Mouse (Mus musculus) ES-E14 (cell line): ENCODE results near the gene Selenof. TPM values are rescaled to one million over a fixed set of nuclear protein-coding genes. Genes with fewer than 3 reads are reported as not detected.
A peak's percentile ranks its signal among the peaks of the same experiment; 100 is the strongest.

Source experiments
- DNase-seq: peaks from one replicate; pipeline ENCODE4 v3.0.0-alpha.2; 2013; ENCODE audit warnings: low read depth, low spot score
- H3K27ac ChIP-seq: 2 replicates; pipeline ENCODE4 v1.5.1; 2012; ENCODE audit warnings: low read depth, mild to moderate bottlenecking, low read length, moderate library complexity, mixed read lengths; ENCODE audit not compliant: poor library complexity, insufficient read depth, severe bottlenecking
- H3K36me3 ChIP-seq: 2 replicates; pipeline ENCODE4 v1.6.1; 2012; ENCODE audit warnings: mild to moderate bottlenecking, low read length, moderate library complexity, mixed read lengths; ENCODE audit not compliant: control insufficient read depth, poor library complexity, insufficient read depth, severe bottlenecking
- H3K4me1 ChIP-seq, 2 experiments: fragments of 150-350 bp in 1 of 2; sonication (generic) in 1 of 2; 2 replicates each; pipeline ENCODE4 v1.6.1; 2012; ENCODE audit warnings: low read length in 2 of 2, mild to moderate bottlenecking in 1 of 2, mixed read lengths in 1 of 2; ENCODE audit not compliant: control insufficient read depth in 2 of 2, insufficient read depth in 2 of 2, poor library complexity in 1 of 2
- H3K4me3 ChIP-seq, 2 experiments: fragments of 150-350 bp in 1 of 2; sonication (generic) in 1 of 2; 2 replicates each; pipeline ENCODE4 v1.5.1; 2012; ENCODE audit warnings: low read length in 2 of 2, low read depth in 1 of 2, mild to moderate bottlenecking in 1 of 2, mixed read lengths in 1 of 2; ENCODE audit not compliant: insufficient read depth in 1 of 2, poor library complexity in 1 of 2, severe bottlenecking in 1 of 2
- H3K9ac ChIP-seq: 2 replicates; pipeline ENCODE4 v1.6.1; 2012; ENCODE audit warnings: low read depth, mild to moderate bottlenecking, low read length, mixed read lengths; ENCODE audit not compliant: poor library complexity, insufficient read depth, severe bottlenecking
- H3K9me3 ChIP-seq: fragments of 150-350 bp; sonication (generic); 2 replicates; pipeline ENCODE4 v1.6.1; 2012; ENCODE audit warnings: low read depth, mild to moderate bottlenecking, low read length; ENCODE audit not compliant: control insufficient read depth, insufficient read depth
- CHD2 ChIP-seq: IDR thresholded peaks from 2 replicates; pipeline ENCODE4 v1.6.1; 2014; ENCODE audit warnings: mild to moderate bottlenecking, low read depth, low read length, inconsistent platforms
- HCFC1 ChIP-seq: IDR thresholded peaks from 2 replicates; pipeline ENCODE4 v1.6.1; 2012; ENCODE audit warnings: low read length, inconsistent platforms, borderline replicate concordance; ENCODE audit not compliant: insufficient read depth
- MAFK ChIP-seq: IDR thresholded peaks from 2 replicates; pipeline ENCODE4 v1.6.1; 2014; ENCODE audit warnings: mild to moderate bottlenecking, low read depth, low read length, inconsistent platforms; ENCODE audit not compliant: insufficient read depth
- ZC3H11A ChIP-seq: IDR thresholded peaks from 2 replicates; pipeline ENCODE4 v1.6.1; 2012; ENCODE audit warnings: low read depth, mild to moderate bottlenecking, inconsistent platforms, low read length, borderline replicate concordance
- ZNF384 ChIP-seq: IDR thresholded peaks from 2 replicates; pipeline ENCODE4 v1.6.1; 2012; ENCODE audit warnings: low read depth, low read length, inconsistent platforms
- in situ Hi-C, 2 experiments: fragments of 600-800 bp; cut with MboI; formaldehyde crosslinking; loops; one replicate each; pipeline ENCODE4 v1.15.1; 2025; ENCODE audit warnings: low sequenced_read_pairs in 2 of 2, inconsistent platforms in 1 of 2; ENCODE audit not compliant: unreplicated experiment in 2 of 2
- total RNA-seq: library from RNA; depleted of rRNA; stranded (reverse); fragments of 300-350 nt; gene quantifications from 2 replicates; pipeline ENCODE4 v1.2.3, GENCODE M21; 2012

Selenof gene
- total RNA-seq, 1 experiment, result 513 TPM

- TF ChIP-seq HCFC1 (no peak), ZNF384 (no peak), MAFK (no peak), ZC3H11A (no peak), CHD2 (no peak)
- DNase-seq, result no peak
- in situ Hi-C loops, result no loop called here
- Histone ChIP-seq H3K36me3 (no peaks in the 10 kb centered on the region; the same call in 1 of the 2 replicates), H3K9me3 (no peaks in the 10 kb centered on the region), H3K4me3 (no peak overlapping the region), H3K9ac (no peak overlapping the region), H3K4me1 (peaks cover 2 to 4% of the 10 kb centered on the region in 2 experiments; a peak in 2 of 4 replicates), H3K27ac (no peak overlapping the region)
Measured at GRCm38 (mm10) chr3:144565212-144565611, 4.9 kb upstream of the Selenof start.

DNA sequence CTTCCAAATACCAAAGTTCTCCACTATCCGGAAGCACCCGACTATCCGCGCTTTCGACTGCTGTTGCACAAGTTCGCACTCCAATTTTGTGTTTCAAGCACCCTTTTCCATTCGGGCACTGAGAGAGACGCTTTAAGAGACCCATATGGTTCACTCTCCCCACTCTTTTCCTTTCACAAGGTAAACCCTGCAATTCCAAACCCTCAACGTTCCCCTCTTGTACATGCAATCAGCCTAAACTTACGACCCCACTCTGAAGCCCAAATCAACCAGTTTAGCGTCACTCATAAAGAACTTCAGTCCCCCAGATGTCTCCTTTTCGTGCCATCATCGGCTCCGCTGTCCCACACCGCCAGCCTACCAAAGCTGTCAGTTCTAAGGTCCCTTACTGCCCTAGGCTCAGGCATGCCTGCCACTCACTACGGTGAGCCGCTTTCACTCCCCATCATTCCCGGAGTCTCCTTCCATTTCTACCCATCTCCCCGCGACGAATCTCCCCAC, 1.2 kb upstream of the Selenof start:
- Histone ChIP-seq H3K4me3 (peak overlapping the region; percentile 92 to 95), H3K27ac (no peak overlapping the region), H3K9me3 (no peaks in the 10 kb centered on the region), H3K9ac (peak overlapping the region; percentile 92), H3K36me3 (peaks cover 4% of the 10 kb centered on the region), H3K4me1 (peaks cover 3 to 7% of the 10 kb centered on the region in 2 experiments; a peak in 2 of 4 replicates)
- in situ Hi-C loops, result no loop called here
- no peak for TF ChIP-seq MAFK
- TF ChIP-seq ZC3H11A, result no peak
- no peak for TF ChIP-seq HCFC1
- no peak for TF ChIP-seq CHD2
- TF ChIP-seq ZNF384, result no peak
- DNase-seq, result no peak

DNA sequence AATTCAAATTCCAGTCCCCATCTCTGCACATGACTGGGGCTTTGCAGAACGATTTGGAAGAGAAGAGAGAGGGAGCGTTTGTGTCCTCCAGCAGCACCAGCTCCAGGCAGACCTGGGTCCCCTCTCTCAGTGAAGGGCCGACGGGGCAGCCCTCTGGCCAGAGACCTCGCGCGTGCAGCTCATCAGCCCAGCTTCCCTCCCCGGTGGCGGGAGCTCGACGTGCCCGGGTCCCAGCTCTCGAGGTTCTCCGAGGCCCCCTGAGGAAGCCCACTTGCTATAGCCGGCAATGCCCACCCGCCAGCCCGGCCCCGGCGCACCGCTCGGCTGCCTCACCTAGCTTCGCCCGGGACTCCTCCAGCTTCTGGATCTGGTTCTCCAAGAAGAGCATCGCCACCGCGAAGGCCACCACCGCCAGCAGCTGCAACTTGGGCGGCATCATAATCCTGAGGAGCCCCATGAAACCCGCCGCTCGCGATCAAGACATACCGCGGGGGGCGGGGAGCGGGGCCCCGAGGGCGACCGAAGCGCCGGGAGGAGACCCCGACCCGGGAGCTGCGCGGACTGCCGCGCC, 618 bp upstream of the Selenof start:
- Histone ChIP-seq H3K36me3 (peaks cover 4% of the 10 kb centered on the region), H3K4me3 (peak overlapping the region; percentile 92 to 95), H3K9ac (peak overlapping the region; percentile 92), H3K27ac (no peak overlapping the region), H3K4me1 (peaks cover 3 to 7% of the 10 kb centered on the region in 2 experiments; a peak in 2 of 4 replicates), H3K9me3 (no peaks in the 10 kb centered on the region)
- in situ Hi-C loops, result no loop called here
- no peak for TF ChIP-seq MAFK
- TF ChIP-seq HCFC1, result no peak
- no peak for TF ChIP-seq CHD2
- no peak for TF ChIP-seq ZNF384
- TF ChIP-seq ZC3H11A, result no peak
- DNase-seq, result no peak

GRCm38 (mm10) chr3:144570816-144571487, 848 bp downstream of the Selenof start:
- in situ Hi-C loops, result no loop called here
- Histone ChIP-seq H3K36me3 (peaks cover 4% of the 10 kb centered on the region), H3K9me3 (no peaks in the 10 kb centered on the region), H3K4me1 (peaks cover 3 to 7% of the 10 kb centered on the region in 2 experiments; a peak in 2 of 4 replicates), H3K9ac (peak overlapping the region; percentile 96), H3K27ac (peak overlapping the region; percentile 80), H3K4me3 (peak overlapping the region; percentile 63 to 79)
- TF ChIP-seq ZNF384 (no peak), MAFK (no peak)
- DNase-seq, result no peak
